Mouse (Mus musculus) embryonic fibroblast, embryonic 13.5 days (primary cell): ENCODE data around the gene Efna2. TPM values are rescaled to one million over a fixed set of nuclear protein-coding genes. Genes with fewer than 3 reads are reported as not detected.

ENCODE experiments used
- H3K27ac ChIP-seq: 2 replicates; pipeline ENCODE4 v1.5.1; 2012; ENCODE audit warnings: low read length, control low read depth, inconsistent platforms; ENCODE audit not compliant: insufficient read depth
- H3K4me1 ChIP-seq: 2 replicates; pipeline ENCODE4 v1.6.1; 2011; ENCODE audit warnings: low read length; ENCODE audit not compliant: control insufficient read depth, insufficient read depth
- H3K4me3 ChIP-seq: 2 replicates; pipeline ENCODE4 v1.5.1; 2011; ENCODE audit warnings: mild to moderate bottlenecking, control low read depth, low read length; ENCODE audit not compliant: insufficient read depth
- CTCF ChIP-seq: IDR thresholded peaks from 2 replicates; pipeline ENCODE4 v1.5.1; 2011; ENCODE audit warnings: mild to moderate bottlenecking, control low read depth, low read length, moderate library complexity, borderline replicate concordance; ENCODE audit not compliant: insufficient read depth
- POLR2A ChIP-seq: IDR thresholded peaks from 2 replicates; pipeline ENCODE4 v1.6.1; 2011; ENCODE audit warnings: low read depth, mild to moderate bottlenecking, control low read depth, low read length, moderate library complexity
- polyA plus RNA-seq: library from polyadenylated mRNA; stranded (reverse); fragments of >200 nt; gene quantifications from 2 replicates; pipeline ENCODE4 v1.2.4, GENCODE M21; 2011; ENCODE audit warnings: low read depth; ENCODE audit not compliant: missing spikeins, insufficient read length

The Efna2 gene
- polyA plus RNA-seq, 1 experiment, result 8.3 TPM

GRCm38 (mm10) chr10:80168038-80168661 is 11.1 kb upstream of the Efna2 start:
- TF ChIP-seq CTCF (no peak), POLR2A (no peak)
- peaks cover 12% of the 10 kb centered on the region for H3K4me1 ChIP-seq
- peak overlapping the region; percentile 90 for H3K4me3 ChIP-seq
- H3K27ac ChIP-seq, result peak overlapping the region; percentile 85

GRCm38 (mm10) chr10:80169070-80169469 is 10.2 kb upstream of the Efna2 start:
- TF ChIP-seq CTCF, result no peak
- no peak for TF ChIP-seq POLR2A
- no peak overlapping the region for H3K27ac ChIP-seq
- H3K4me3 ChIP-seq, result peak overlapping the region; percentile 90; the same call in 1 of the 2 replicates
- H3K4me1 ChIP-seq, result peaks cover 10% of the 10 kb centered on the region

GRCm38 (mm10) chr10:80169651-80170050 is 9.6 kb upstream of the Efna2 start:
- Histone ChIP-seq H3K4me3 (no peak overlapping the region), H3K27ac (no peak overlapping the region), H3K4me1 (peaks cover 9% of the 10 kb centered on the region; the same call in 1 of the 2 replicates)
- TF ChIP-seq POLR2A (no peak), CTCF (no peak)

GRCm38 (mm10) chr10:80170052-80170451 is 9.2 kb upstream of the Efna2 start:
- TF ChIP-seq CTCF (no peak), POLR2A (no peak)
- Histone ChIP-seq H3K4me3 (no peak overlapping the region), H3K4me1 (peaks cover 9% of the 10 kb centered on the region; the same call in 1 of the 2 replicates), H3K27ac (no peak overlapping the region)

GRCm38 (mm10) chr10:80170601-80171021 is 8.7 kb upstream of the Efna2 start:
- no peak overlapping the region for H3K27ac ChIP-seq
- H3K4me1 ChIP-seq, result peaks cover 9% of the 10 kb centered on the region; the same call in 1 of the 2 replicates
- H3K4me3 ChIP-seq, result no peak overlapping the region
- TF ChIP-seq POLR2A, result no peak
- no peak for TF ChIP-seq CTCF

- TF ChIP-seq POLR2A (no peak), CTCF (no peak)
- Histone ChIP-seq H3K27ac (no peak overlapping the region), H3K4me3 (no peak overlapping the region), H3K4me1 (peaks cover 9% of the 10 kb centered on the region; the same call in 1 of the 2 replicates)
These were observed 8.0 kb upstream of the Efna2 start for GRCm38 (mm10) chr10:80171252-80171651.

- H3K4me1 ChIP-seq, result peaks cover 6% of the 10 kb centered on the region; the same call in 1 of the 2 replicates
- TF ChIP-seq POLR2A (0 out of 2 replicates have a peak, but pooled peaks have one; percentile 27), CTCF (no peak)
- no peak overlapping the region for H3K27ac ChIP-seq
- no peak overlapping the region for H3K4me3 ChIP-seq
These were observed 7.3 kb upstream of the Efna2 start for GRCm38 (mm10) chr10:80171760-80172526.

- Histone ChIP-seq H3K27ac (peak within 1 kb of the TSS; percentile 89), H3K4me3 (peak within 1 kb of the TSS; percentile 65), H3K4me1 (peaks cover 8% of the 10 kb centered on the region; the same call in 1 of the 2 replicates)
- TF ChIP-seq CTCF, result no peak
- peak; percentile 66 for TF ChIP-seq POLR2A
These were observed 6.6 kb upstream of the Efna2 start, which contains the start of gene 1600002K03Rik for GRCm38 (mm10) chr10:80172527-80173292. TSS of gene 1600002K03Rik (plus strand) at chr10:80172944.

GRCm38 (mm10) chr10:80173358-80173757 is 5.9 kb upstream of the Efna2 start:
- TF ChIP-seq CTCF (no peak), POLR2A (no peak)
- H3K27ac ChIP-seq, result peak overlapping the region; percentile 37; the same call in 1 of the 2 replicates
- H3K4me1 ChIP-seq, result peaks cover 11% of the 10 kb centered on the region; the same call in 1 of the 2 replicates
- H3K4me3 ChIP-seq, result peak overlapping the region; percentile 30
